Mouse (Mus musculus) cerebellum, adult 2 months (tissue): ENCODE data around the gene Trpm6.

ENCODE experiments used
- CTCF ChIP-seq: fragments of 200-500 bp; IDR thresholded peaks from 2 replicates; pipeline ENCODE4 v1.5.1; 2011; ENCODE audit warnings: low read depth, mild to moderate bottlenecking, control low read depth, low read length, moderate library complexity, borderline replicate concordance; ENCODE audit not compliant: insufficient read depth
- POLR2A ChIP-seq: fragments of 200-500 bp; IDR thresholded peaks from 2 replicates; pipeline ENCODE4 v1.6.1; 2011; ENCODE audit warnings: low read length, control low read depth, borderline replicate concordance; ENCODE audit not compliant: insufficient read depth

GRCm38 (mm10) chr19:18720337-18720736 is 29.4 kb upstream of the Trpm6 start:
- no peak for TF ChIP-seq CTCF
- TF ChIP-seq POLR2A: no peak
